Mouse (Mus musculus): ENCODE results near the gene Lyl1. TPM values are rescaled to one million over a fixed set of nuclear protein-coding genes. Genes with fewer than 3 reads are reported as not detected.
"Not testable (repeated sequence)": the region's sequence is repeated elsewhere in the genome, so short reads cannot be mapped to it uniquely, and the experiment has no call there.

Gene Lyl1
- polyA plus RNA-seq, 1 experiment from 2014 or later: 22.9 TPM

DNA sequence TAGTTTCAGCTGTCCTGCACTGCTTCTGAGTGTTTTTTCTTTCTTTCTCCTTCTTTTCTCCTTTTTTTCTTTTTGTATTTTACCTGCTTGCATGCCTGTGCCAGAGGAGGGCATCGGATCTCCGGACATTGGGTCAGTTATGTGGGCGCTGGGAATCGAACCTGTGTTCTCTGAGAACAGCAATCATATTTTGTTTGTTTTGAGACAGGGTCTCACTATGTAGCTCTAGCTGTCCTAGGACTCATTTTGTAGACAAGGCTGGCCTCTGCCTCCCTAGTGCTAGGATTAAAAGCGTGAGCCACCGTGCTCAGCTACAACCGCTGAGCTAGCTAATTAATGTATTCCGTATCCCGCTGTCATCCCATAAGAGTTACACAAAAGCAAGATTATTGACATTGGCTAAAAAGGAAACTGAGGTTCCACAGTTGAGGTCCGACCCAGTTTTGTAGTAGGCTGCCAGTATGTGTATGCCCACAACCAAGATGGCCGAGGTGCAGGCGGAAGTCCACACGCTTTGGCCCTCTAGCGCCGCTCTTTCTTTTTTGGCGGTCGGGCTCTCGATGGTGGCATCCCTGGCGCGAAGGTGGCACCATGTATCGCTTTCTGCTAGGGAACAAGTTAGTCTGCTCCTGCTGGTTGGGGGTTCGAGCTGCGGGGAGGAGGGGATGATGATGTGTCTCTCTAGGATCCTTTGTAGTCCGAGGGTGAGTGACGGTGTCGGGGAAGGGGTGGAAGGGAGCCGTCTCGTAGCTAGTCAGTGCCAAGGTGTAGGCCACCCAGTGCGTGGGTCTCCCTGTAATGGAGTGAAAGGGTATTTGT lies 36.5 kb upstream of the Lyl1 start:
- ATAC-seq (replicated peaks; ENCODE audit: insufficient number of reproducible peaks, low FRiP score, low TSS enrichment): no peak
- H3K36me3 ChIP-seq (ENCODE audit: control insufficient read depth, insufficient read depth, low read length): no peaks in the 10 kb centered on the region; the same call in 1 of the 2 replicates
- no peaks in the 10 kb centered on the region for H3K27me3 ChIP-seq (ENCODE audit: control insufficient read depth, insufficient read depth, low read length)
- peak overlapping the region; percentile 96 for H3K27ac ChIP-seq (ENCODE audit: low read depth, low read length)
- no peaks in the 10 kb centered on the region for H3K9me3 ChIP-seq (replicated peaks; ENCODE audit: control insufficient read depth, low read length)
- H3K4me1 ChIP-seq (ENCODE audit: control insufficient read depth, insufficient read depth, low read length): peaks cover 22% of the 10 kb centered on the region
- peak overlapping the region; percentile 93 for H3K4me2 ChIP-seq
- WGBS (ENCODE audit: insufficient replicate concordance): under 1% methylated on average over 29 of the region's 29 CpGs
- peak overlapping the region; percentile 95 for H3K4me3 ChIP-seq (ENCODE audit: low read depth, low read length)
- peak overlapping the region; percentile 89 for H3K9ac ChIP-seq (ENCODE audit: low read depth, low read length)

GRCm38 (mm10) chr8:84665385-84665893 lies 35.8 kb upstream of the Lyl1 start:
- no peak for ATAC-seq (replicated peaks; ENCODE audit: insufficient number of reproducible peaks, low FRiP score, low TSS enrichment)
- H3K27ac ChIP-seq (ENCODE audit: low read depth, low read length): peak overlapping the region; percentile 96
- H3K36me3 ChIP-seq (ENCODE audit: control insufficient read depth, insufficient read depth, low read length): peaks cover 3% of the 10 kb centered on the region; the same call in 1 of the 2 replicates
- H3K4me3 ChIP-seq (ENCODE audit: low read depth, low read length): peak overlapping the region; percentile 95
- H3K9me3 ChIP-seq (replicated peaks; ENCODE audit: control insufficient read depth, low read length): no peaks in the 10 kb centered on the region
- peak overlapping the region; percentile 93 for H3K4me2 ChIP-seq
- H3K4me1 ChIP-seq (ENCODE audit: control insufficient read depth, insufficient read depth, low read length): peaks cover 17% of the 10 kb centered on the region
- WGBS (ENCODE audit: insufficient replicate concordance): 3% methylated on average over 14 of the region's 14 CpGs
- H3K27me3 ChIP-seq (ENCODE audit: control insufficient read depth, insufficient read depth, low read length): no peaks in the 10 kb centered on the region
- peak overlapping the region; percentile 89 for H3K9ac ChIP-seq (ENCODE audit: low read depth, low read length)

- no peak for ATAC-seq (replicated peaks; ENCODE audit: insufficient number of reproducible peaks, low FRiP score, low TSS enrichment)
- Histone ChIP-seq H3K27me3 (ENCODE audit: control insufficient read depth, insufficient read depth, low read length) (no peaks in the 10 kb centered on the region), H3K9ac (ENCODE audit: low read depth, low read length) (no peak overlapping the region), H3K36me3 (ENCODE audit: control insufficient read depth, insufficient read depth, low read length) (peaks cover 8% of the 10 kb centered on the region), H3K4me2 (no peak overlapping the region), H3K4me3 (ENCODE audit: low read depth, low read length) (no peak overlapping the region), H3K27ac (ENCODE audit: low read depth, low read length) (no peak overlapping the region), H3K4me1 (ENCODE audit: control insufficient read depth, insufficient read depth, low read length) (peaks cover 12% of the 10 kb centered on the region), H3K9me3 (replicated peaks; ENCODE audit: control insufficient read depth, low read length) (no peaks in the 10 kb centered on the region)
- 71% methylated on average over 1 of the region's 1 CpGs for WGBS (ENCODE audit: insufficient replicate concordance)
Measured at GRCm38 (mm10) chr8:84668081-84668480, 33.2 kb upstream of the Lyl1 start.

- Histone ChIP-seq H3K9ac (ENCODE audit: low read depth, low read length) (no peak overlapping the region), H3K9me3 (replicated peaks; ENCODE audit: control insufficient read depth, low read length) (no peaks in the 10 kb centered on the region), H3K4me1 (ENCODE audit: control insufficient read depth, insufficient read depth, low read length) (peaks cover 7% of the 10 kb centered on the region), H3K4me2 (no peak overlapping the region), H3K27ac (ENCODE audit: low read depth, low read length) (no peak overlapping the region), H3K4me3 (ENCODE audit: low read depth, low read length) (no peak overlapping the region), H3K27me3 (ENCODE audit: control insufficient read depth, insufficient read depth, low read length) (no peaks in the 10 kb centered on the region), H3K36me3 (ENCODE audit: control insufficient read depth, insufficient read depth, low read length) (peaks cover 8% of the 10 kb centered on the region)
- ATAC-seq (replicated peaks; ENCODE audit: insufficient number of reproducible peaks, low FRiP score, low TSS enrichment): no peak
- 76% methylated on average over 6 of the region's 6 CpGs for WGBS (ENCODE audit: insufficient replicate concordance)
Measured at GRCm38 (mm10) chr8:84668731-84669485, 32.3 kb upstream of the Lyl1 start.

GRCm38 (mm10) chr8:84670295-84671006 lies 30.8 kb upstream of the Lyl1 start:
- not testable (repeated sequence) for H3K4me1 ChIP-seq (ENCODE audit: control insufficient read depth, insufficient read depth, low read length); H3K9me3 ChIP-seq (replicated peaks; ENCODE audit: control insufficient read depth, low read length); H3K9ac ChIP-seq (ENCODE audit: low read depth, low read length); H3K27me3 ChIP-seq (ENCODE audit: control insufficient read depth, insufficient read depth, low read length); H3K27ac ChIP-seq (ENCODE audit: low read depth, low read length); H3K4me2 ChIP-seq; H3K4me3 ChIP-seq (ENCODE audit: low read depth, low read length); ATAC-seq (replicated peaks; ENCODE audit: insufficient number of reproducible peaks, low FRiP score, low TSS enrichment)
- H3K36me3 ChIP-seq (ENCODE audit: control insufficient read depth, insufficient read depth, low read length): peaks cover 18% of the 10 kb centered on the region
- 74% methylated on average over 5 of the region's 5 CpGs for WGBS (ENCODE audit: insufficient replicate concordance)

DNA sequence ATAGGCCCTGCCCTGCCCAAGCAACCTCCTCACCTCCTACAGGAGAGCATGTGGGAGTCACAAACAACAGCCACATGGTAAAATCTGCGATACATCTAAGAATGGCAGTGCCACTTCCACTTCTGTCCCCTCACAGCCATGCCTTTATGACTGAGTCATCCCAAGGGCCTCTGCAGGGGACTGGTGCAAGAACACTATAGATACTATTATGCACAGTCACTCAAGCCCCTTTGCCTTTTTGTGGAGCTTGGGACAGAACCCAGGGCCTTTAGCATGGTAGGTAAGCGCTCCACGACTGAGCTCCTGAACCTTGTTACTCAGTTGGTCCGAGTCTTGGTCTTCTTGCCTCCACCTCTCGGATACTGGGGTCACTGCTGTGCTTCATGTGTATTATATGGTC lies 24.0 kb upstream of the Lyl1 start:
- H3K9me3 ChIP-seq (replicated peaks; ENCODE audit: control insufficient read depth, low read length): no peaks in the 10 kb centered on the region
- H3K9ac ChIP-seq (ENCODE audit: low read depth, low read length): no peak overlapping the region
- H3K4me1 ChIP-seq (ENCODE audit: control insufficient read depth, insufficient read depth, low read length): peaks cover 17% of the 10 kb centered on the region
- 86% methylated on average over 5 of the region's 5 CpGs for WGBS (ENCODE audit: insufficient replicate concordance)
- H3K4me2 ChIP-seq: no peak overlapping the region
- H3K36me3 ChIP-seq (ENCODE audit: control insufficient read depth, insufficient read depth, low read length): peaks cover 22% of the 10 kb centered on the region
- 0 out of 2 replicates have a peak overlapping the region, but pooled peaks have one; percentile 35 for H3K27ac ChIP-seq (ENCODE audit: low read depth, low read length)
- no peak overlapping the region for H3K4me3 ChIP-seq (ENCODE audit: low read depth, low read length)
- no peaks in the 10 kb centered on the region for H3K27me3 ChIP-seq (ENCODE audit: control insufficient read depth, insufficient read depth, low read length)
- ATAC-seq (replicated peaks; ENCODE audit: insufficient number of reproducible peaks, low FRiP score, low TSS enrichment): no peak

- no peaks in the 10 kb centered on the region for H3K27me3 ChIP-seq (ENCODE audit: control insufficient read depth, insufficient read depth, low read length)
- no peak for ATAC-seq (replicated peaks; ENCODE audit: insufficient number of reproducible peaks, low FRiP score, low TSS enrichment)
- no peak overlapping the region for H3K4me3 ChIP-seq (ENCODE audit: low read depth, low read length)
- H3K4me1 ChIP-seq (ENCODE audit: control insufficient read depth, insufficient read depth, low read length): peaks cover 39% of the 10 kb centered on the region
- no peak overlapping the region; the same call in 1 of the 2 replicates for H3K4me2 ChIP-seq
- H3K9me3 ChIP-seq (replicated peaks; ENCODE audit: control insufficient read depth, low read length): no peaks in the 10 kb centered on the region
- H3K9ac ChIP-seq (ENCODE audit: low read depth, low read length): no peak overlapping the region
- H3K36me3 ChIP-seq (ENCODE audit: control insufficient read depth, insufficient read depth, low read length): no peaks in the 10 kb centered on the region; the same call in 1 of the 2 replicates
- no peak overlapping the region for H3K27ac ChIP-seq (ENCODE audit: low read depth, low read length)
- 82% methylated on average over 2 of the region's 2 CpGs for WGBS (ENCODE audit: insufficient replicate concordance)
Measured at GRCm38 (mm10) chr8:84681476-84681875, 19.8 kb upstream of the Lyl1 start.

DNA sequence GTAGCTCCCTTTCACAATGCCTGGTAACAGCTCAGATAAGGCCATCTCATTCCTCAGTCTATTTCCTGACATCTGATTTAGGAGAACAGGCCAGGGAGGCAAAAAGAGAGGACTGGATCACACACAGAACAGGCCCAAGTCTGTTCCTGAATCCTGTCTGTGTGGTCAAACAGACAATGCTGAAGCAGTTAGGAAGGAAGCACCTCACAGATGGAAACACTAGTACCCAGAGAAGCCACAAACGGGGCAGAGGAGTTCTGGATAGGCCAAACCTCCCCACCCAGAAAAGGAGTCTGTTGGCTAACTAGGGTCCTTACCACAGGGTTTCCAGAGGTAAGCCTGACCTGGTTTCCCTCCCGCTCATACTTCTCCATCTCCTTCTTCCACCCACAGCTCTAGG lies 19.0 kb upstream of the Lyl1 start:
- Histone ChIP-seq H3K4me3 (ENCODE audit: low read depth, low read length) (no peak overlapping the region), H3K27ac (ENCODE audit: low read depth, low read length) (0 out of 2 replicates have a peak overlapping the region, but pooled peaks have one; percentile 29), H3K9ac (ENCODE audit: low read depth, low read length) (no peak overlapping the region), H3K9me3 (replicated peaks; ENCODE audit: control insufficient read depth, low read length) (no peaks in the 10 kb centered on the region), H3K36me3 (ENCODE audit: control insufficient read depth, insufficient read depth, low read length) (no peaks in the 10 kb centered on the region; the same call in 1 of the 2 replicates), H3K4me2 (no peak overlapping the region), H3K27me3 (ENCODE audit: control insufficient read depth, insufficient read depth, low read length) (no peaks in the 10 kb centered on the region), H3K4me1 (ENCODE audit: control insufficient read depth, insufficient read depth, low read length) (peaks cover 41% of the 10 kb centered on the region)
- no peak for ATAC-seq (replicated peaks; ENCODE audit: insufficient number of reproducible peaks, low FRiP score, low TSS enrichment)
- WGBS (ENCODE audit: insufficient replicate concordance): 72% methylated on average over 2 of the region's 2 CpGs

All from heart, embryonic 11.5 days (tissue).